Mouse (Mus musculus) kidney, adult 9 months (tissue): ENCODE results near the gene Ear1.
"Not testable (repeated sequence)": the region's sequence is repeated elsewhere in the genome, so short reads cannot be mapped to it uniquely, and the experiment has no call there.

Source experiments
- DNase-seq: peaks from one replicate; pipeline ENCODE4 v3.0.0; 2022

Ear1 gene

DNA sequence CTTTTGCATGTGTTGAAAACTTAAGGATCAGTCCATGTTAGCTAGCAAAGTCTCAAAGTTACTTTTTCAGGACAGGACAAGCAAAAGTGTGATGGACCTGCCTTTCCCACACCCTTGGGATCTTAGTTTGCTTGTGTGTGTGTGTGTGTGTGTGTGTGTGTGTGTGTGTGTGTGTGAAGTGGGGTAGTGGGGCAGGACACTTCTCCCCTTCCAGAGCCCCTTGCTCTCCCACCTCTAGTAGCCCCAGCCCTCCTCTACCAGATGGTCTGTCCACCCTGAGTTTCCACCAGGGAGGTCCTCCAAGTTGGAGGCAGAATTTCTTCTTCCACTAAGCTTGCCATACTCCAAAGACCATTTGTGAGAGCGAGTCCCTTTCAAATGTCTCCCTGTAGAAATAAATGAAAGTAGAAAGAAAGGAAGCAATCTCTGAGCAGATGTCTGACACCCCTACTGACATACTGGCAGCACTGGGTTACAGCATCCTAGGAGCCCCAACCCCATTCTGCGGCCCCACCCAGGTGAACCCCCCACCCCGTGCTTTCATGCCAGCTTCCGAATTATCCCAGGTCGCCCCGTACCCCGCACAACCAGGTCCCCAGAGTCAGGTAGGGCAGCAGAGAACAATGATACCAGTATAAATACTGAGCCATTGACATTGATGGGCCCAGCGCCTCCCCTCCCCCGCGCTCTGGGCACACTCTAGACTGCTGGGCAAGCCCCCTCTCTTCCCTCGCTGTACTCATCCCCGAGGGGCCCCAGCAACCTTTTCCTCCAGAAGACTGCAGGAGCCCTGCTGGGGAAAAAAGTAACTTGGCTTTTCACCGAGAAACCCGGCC lies 79.0 kb downstream of the Ear1 start:
- DNase-seq: no peak

DNA sequence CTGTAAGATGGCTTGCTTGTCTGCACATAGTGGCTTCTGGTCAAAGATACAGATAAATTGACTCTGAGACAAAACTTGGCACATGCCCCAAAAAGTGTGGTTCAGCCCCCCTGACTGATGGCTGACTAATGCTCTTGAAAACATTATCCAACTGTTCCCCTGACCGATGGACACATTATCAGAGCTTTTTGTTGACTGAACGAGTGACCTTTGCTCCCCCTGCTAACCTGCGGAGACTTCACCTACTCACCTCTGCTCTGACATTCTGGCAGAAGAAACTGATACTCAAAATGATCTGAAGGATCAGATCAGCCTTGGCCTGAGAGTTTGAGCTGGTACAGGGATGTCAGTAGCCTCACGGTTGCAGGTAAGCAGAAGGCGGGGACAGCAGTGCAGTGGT lies 81.5 kb downstream of the Ear1 start:
- not testable (repeated sequence) for DNase-seq

DNA sequence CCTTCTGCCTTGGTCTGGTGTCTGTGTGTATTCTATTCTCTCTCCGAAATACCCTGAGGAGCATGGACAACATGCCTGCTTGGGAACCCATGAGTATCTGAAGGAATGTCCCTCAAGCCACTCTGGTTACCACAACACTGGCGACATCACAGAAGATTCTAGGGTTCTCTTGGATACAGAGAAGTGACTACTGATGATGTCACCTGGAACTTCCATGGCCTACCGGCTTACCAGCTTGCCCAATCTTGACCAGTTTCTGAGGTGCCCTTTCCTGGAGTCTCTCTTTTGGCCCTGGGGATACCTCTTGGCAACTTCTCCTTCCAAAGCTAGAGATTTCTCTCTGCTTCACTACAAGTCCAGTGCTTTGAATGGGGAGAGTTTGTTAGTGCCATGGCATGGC lies 90.7 kb downstream of the Ear1 start, which contains the start of gene Gm8180:
TSS of gene Gm8180 (minus strand) at position 101 of the 400 bp plus-strand sequence.
- not testable (repeated sequence) for DNase-seq
